Mouse (Mus musculus): ENCODE results near the gene Rbm25.
A peak's percentile ranks its signal among the peaks of the same experiment; 100 is the strongest.

The Rbm25 gene

DNA sequence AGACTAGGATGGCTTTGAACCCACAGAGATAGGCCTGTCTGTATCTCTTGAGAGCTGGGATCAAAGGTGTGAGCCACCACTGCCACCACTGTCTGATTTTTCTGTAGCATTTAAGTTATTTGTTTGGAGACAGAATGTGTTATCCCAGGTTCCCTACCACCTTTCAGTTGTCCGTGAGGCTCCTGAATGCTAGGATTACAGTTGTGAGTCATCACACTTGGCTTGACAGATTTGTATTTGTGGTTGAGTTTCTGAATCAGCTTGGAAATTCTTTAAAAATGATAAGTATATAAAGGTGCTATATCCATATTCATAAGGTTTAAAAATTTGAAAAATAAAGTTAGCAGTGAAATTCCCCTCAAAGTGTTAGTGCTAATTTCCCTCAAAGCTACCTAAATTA, 12.1 kb downstream of the Rbm25 start:
- no peak for DNase-seq (ENCODE audit: low read depth in 1 of 2, low spot score in 2 of 2)

DNA sequence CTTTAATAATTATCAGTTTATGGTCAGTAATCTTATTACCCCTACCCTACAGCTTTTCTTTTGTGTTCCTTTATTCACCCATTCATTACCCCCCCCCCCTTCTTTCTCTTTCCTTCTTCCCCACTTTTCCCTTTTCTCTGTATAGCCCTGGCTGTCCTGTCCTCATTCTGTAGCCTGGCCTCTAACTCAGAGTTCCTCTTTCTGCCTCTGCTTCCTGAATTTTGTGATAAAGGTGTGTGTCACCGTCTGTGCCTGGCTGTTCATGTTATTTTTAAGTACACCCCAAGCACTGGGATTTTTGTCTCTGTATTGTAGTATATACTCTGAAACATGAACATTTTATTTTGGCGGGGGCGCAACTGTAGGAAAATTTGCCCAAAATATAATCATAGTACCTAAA, 19.3 kb downstream of the Rbm25 start:
- DNase-seq (ENCODE audit: low read depth in 1 of 2, low spot score in 2 of 2) = no peak

DNA sequence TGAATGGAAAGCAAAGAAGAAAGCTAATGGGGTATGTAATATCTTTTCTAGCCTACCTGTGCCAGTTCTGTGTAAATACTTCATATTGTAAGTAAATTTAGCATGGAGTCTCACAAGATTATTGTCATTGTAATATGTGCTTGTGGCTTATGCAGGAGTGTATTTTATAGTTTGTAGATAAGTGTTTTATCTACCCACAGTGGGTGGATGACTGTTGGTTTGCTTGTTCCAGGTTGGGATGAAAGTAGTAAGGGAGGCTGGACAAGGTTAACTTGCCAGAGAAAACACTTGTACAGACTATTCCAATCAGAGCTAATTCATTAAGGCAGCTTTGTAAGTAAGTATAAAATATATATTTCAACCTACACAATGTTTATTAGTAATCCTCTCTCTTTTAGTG, 20.4 kb downstream of the Rbm25 start:
- no peak for DNase-seq (ENCODE audit: low read depth in 1 of 2, low spot score in 2 of 2)

DNA sequence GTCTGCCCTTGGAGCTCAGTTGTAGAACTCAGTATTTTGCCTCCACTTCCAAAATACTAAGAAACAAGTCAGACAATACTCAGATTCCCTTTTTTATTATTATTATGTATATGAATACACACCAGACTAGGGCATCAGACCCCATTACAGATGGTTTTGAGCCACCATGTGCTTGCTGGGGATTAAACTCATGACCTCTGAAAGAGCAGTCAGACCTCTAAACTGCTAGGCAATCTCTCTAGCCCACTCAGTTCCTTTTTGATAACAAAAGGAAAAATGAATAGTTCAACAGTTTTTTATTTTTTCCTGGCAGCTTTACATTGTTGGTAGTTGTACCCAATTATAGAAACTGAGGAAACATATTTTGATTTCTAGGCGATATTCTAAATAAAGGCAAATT, 54.4 kb downstream of the Rbm25 start:
- no peak for DNase-seq (ENCODE audit: low read depth in 1 of 2, low spot score in 2 of 2)

DNA sequence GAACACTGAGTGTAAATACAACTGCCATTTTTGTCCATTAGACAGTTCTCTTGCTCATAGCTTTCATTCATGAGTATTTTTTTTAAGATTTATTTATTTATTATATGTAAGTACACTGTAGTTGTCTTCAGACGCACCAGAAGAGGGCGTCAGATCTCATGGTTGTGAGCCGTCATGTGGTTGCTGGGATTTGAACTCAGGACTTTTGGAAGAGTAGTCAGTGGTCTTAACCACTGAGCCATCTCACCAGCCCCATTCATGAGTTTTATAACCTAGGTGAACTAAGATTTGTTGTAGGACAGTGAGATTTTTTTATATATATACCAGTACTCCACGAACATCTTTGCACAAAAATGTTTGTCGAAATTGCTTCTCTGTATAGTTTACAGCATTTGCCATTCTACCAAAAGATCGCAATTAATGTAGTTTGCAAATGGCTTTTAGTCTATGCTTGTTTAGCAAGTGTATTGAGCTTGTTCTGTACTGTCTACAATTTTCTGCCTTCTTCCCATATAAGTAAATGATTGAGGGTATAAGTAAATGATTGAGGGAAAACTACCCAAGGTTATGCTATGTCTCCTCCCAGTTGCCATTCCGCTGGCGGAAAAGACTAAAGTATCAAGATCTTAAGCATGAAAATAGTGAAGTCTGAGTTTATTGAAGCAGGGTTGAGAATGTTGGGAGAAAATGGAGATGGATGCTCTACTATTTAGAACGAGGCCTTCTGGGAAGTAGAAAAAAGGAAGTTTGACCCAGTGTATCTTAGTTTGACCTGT, 55.7 kb downstream of the Rbm25 start:
- DNase-seq (ENCODE audit: low read depth in 1 of 2, low spot score in 2 of 2) = no peak

DNA sequence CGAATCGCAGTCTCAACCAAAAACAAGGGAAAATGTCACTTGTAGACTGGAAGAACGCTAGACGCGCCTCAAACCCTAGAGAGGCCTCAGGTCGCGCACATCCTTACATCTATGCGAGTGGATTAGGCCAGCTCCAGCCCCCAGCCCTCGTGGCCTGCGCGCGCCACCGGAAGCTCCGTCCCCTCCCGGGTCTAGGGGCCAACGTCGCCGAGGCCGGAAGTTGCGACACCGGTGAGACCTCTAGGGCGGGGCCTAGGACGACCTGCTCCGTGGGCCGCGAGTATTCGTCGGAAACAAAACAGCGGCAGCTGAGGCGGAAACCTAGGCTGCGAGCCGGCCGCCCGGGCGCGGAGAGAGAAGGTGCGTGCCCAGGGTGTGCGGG, 56.9 kb downstream of the Rbm25 start, which contains the start of gene Psen1:
Gene Psen1 (plus strand): TSS at position 219 of the 382 bp plus-strand sequence.
- peak; percentile 90 to 92 for DNase-seq (ENCODE audit: low read depth in 1 of 2, low spot score in 2 of 2)

DNA sequence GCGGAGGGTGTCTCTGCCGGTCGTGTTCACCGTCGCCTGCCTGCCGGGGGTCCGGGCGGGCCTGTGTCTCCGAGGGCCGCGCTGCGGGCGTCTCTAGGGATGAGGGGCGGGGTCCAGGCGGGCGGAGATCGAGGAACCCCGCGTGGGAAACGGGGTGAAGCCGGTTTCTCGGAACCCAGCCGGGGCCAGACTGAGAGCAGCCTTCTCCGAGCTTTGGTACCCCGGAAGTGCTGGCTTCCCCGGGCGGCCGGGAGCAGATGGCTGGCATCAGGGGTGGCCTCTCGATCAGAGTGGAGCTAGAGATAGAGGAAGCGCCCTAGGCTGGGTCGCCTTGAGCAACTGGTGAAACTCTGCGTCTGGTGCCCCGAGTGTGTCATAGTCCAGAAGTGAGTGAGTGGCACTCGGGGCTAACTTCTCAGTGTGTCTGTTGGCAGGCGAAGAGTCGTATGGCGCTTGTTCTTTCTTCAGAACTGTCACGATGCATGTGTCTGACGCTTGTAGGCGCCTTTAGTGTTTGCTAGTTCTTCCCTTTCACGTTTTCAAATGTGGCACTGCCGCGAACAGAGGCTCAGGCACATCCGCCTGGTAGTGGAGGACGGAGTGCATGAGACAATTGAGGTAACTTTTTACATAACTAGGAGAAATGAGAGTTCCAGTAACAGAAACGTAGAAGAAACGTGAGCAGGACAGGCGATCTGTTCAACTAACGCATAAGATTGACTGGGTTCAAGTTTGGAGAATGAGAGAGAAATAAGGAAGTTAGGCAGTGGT, 57.5 kb downstream of the Rbm25 start:
- DNase-seq (ENCODE audit: low read depth in 1 of 2, low spot score in 2 of 2) = peak in 1 of 2 experiments; percentile 38

DNA sequence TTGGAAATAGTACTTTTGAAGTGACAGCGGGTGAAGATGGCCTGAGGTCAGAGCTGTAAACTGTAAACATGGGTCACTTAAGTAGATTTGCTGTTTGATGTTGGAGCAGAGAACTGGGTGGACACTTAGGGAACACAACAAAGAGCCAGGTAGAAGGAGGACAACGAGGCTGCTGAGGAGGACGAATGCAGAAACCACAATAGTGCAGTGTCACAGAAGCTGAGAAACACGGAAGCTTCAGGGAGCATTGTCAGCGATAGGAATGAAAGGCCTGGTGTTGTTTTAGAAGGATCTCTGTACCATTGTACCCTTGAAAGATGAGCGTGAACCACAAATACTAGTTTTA, 58.0 kb downstream of the Rbm25 start:
- peak in 1 of 2 experiments; percentile 29 for DNase-seq (ENCODE audit: low read depth in 1 of 2, low spot score in 2 of 2)

DNA sequence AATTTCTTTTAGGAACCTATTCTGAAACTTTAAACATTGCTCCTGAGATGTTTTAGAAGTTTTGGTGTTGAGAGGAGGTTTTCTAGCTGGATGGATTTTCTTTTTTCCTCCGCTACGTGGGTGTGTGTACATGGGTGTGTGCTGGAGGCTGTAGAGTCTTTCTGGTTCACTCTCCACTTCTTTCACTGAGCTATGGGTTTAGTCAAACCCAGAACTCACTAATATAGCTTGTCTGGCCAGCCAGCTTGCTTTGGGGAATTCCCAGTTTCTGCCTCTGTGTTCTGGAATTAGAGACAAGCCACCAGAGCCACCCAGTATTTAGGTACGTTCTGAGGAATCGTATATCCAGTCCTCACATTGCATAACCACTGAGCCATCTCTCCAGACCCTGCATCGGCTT, 63.0 kb downstream of the Rbm25 start:
- DNase-seq (ENCODE audit: low read depth in 1 of 2, low spot score in 2 of 2) = no peak

DNA sequence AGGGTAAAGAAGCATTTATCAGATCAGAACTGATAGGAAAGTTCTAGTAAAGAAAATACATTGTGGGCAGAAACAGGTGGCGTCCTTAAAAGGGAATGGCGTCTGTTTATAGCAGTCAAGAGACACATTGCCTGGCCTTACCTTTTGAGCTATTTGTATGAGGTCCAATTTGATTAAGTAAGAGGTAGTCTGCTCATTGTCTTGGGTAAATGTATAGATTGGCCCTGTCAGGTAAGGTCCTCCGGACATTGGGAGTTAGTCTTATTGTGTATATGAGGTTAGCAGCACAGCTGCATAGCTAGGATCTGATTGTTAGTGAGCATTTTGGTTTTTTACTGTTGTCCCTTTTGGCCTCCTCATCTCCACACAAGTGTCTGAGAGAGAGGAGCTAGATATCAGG, 63.6 kb downstream of the Rbm25 start:
- no peak for DNase-seq (ENCODE audit: low read depth in 1 of 2, low spot score in 2 of 2)

DNA sequence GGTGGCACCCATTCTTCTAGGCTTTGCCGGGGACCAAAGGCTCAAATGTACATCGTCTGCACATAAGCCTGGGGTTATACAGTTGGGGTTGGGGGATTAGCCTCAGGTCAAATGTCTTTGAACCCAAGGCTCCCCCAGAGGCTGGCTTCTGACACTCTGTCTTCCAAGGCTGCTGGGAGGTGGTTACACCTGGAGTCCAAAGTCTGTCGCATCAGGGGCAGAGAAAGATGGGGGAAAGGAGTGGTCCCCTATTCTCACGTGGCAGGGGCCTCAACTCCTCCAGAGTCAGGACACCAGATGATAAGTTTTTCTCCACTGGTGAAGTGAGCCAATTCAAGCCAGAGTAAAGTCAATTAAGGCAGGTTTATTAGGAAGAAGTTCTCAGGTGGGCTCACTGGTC, 67.6 kb downstream of the Rbm25 start:
- DNase-seq (ENCODE audit: low read depth in 1 of 2, low spot score in 2 of 2) = no peak

DNA sequence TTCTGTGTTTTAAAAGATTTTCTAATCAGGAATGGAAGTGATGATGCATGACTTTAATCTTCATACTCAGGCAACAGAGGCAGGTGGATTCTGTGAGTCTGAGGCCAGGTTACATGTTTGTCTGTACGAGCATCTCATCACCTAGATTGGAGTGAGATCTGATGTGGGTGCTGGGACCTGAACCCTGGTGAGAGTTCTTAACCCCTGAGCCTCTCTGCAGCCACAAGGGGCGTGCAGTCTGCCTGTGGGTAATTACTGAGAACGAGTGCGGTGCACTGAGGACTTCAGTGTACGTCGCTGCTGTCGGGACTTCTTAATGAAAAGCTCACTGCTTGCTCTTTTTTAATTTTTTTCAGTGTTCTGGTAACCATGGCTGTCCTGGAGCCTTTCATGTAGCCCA, 70.6 kb downstream of the Rbm25 start:
- DNase-seq (ENCODE audit: low read depth in 1 of 2, low spot score in 2 of 2) = no peak

DNA sequence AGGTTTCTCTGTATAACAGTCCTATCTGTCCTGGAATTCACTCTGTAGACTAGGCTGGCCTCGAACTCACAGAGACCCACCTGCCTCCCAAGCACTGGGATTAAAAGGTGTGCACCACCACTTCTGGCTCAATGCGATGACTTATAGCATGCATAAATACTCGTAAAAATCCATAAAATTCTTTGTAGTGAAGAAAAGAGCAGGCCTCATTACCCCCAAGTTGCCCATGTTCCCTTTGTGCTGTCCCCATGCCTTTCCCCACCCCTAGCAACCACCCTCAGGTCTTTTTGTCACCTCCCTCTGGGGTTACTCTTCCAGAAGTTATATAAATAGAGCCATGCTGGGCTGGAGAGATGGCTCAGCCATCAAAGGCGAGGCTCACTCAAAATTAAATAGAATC, 71.8 kb downstream of the Rbm25 start:
- no peak for DNase-seq (ENCODE audit: low read depth in 1 of 2, low spot score in 2 of 2)

DNA sequence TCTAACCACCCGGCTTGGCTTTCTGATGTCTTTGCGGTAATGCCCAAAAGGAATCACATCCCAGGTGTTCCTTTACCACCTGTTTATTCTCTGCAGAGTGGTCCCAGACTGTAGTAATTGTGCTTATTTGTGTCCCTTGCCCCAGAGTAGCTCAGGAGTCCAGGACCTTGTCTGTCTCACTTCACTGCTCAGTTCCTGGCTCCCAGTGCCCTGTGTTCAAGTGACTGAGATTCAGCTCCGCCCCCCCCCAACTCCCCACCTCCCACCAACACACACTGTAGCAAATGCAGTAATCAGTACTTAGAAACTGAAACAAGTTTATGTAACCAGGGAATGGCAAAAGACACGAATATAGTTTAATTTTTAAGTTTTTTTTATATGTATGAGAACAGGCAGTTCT, 75.9 kb downstream of the Rbm25 start:
- DNase-seq (ENCODE audit: low read depth in 1 of 2, low spot score in 2 of 2) = no peak

DNA sequence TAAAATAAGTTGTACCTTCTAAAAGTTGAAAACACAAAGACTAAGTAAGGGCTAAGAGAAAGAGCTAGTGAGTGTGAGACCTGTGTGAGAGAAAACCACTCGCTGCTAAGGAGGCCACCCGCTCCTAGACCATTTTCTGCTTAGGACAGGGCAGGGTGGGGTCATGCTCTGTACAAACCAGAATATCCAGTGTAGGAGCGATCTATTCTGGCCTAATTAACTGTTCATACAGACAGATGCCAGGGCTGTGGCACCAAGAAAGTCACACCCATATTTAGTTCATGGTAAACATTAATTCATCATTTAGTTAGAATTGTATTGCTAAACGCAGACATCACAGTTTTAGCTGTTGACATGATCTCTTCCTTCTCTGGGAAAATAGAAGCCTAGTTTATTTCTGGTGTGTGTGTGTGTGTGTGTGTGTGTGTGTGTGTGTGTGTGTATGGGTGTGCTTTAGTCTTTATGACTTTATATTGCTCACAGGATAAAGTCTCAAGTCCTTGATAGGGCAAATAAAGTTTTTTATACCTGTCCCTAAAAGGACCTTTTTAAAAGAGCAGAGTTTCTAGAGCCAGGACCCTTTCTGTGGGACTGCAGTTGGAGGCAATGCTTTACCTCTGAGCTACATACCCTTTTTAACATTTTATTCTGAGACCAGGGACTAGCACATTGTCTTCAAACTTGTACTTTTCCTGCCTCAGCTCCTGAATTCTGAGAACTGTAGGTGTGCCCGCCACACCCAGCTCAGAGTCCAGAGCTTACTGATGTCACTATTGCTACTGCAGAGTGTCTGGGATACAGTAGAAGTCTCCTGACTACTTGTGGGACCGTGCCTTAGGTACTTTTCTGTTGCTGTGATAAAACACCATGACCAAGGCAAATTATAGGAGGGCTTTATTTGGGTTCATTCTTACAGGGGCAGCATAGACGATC, 77.4 kb downstream of the Rbm25 start:
- no peak for DNase-seq (ENCODE audit: low read depth in 1 of 2, low spot score in 2 of 2)

DNA sequence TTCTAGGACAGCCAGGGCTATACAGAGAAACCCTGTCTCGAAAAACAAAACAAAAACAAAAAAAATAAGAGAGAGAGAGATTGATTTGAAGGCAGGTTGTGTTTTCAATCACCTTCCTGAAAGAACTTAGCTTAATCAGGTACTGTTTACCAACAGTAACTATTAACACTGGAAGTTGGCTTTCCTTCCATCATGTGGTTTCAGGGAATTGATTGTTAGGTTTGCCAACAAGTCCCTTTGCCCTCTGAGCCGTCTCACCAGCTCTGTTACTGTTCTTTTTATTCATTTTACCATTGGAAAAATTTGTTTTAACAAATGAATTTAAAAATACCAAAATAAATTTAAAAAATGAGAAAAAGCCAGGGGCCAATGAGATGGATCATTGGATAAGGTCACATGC, 78.9 kb downstream of the Rbm25 start:
- DNase-seq (ENCODE audit: low read depth in 1 of 2, low spot score in 2 of 2) = no peak

DNA sequence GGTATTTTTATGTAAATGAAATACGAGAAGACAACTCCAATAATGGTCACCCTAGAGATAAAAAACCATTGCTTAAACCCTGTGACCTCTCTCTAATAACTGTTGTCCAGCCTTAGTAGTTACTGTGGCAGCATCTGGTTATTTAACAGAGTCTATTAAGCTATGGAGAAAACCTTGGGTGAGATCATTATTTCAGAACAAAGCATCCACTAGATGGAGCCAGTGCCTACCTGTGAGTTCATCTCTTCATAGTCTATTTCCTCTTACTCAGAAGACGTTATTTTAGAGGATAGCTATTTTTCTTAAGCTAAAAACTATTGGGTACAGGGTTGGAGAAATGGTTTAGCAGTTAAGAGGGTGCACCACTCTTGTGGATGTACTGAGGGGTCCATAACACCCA, 82.7 kb downstream of the Rbm25 start:
- no peak for DNase-seq (ENCODE audit: low read depth in 1 of 2, low spot score in 2 of 2)

DNA sequence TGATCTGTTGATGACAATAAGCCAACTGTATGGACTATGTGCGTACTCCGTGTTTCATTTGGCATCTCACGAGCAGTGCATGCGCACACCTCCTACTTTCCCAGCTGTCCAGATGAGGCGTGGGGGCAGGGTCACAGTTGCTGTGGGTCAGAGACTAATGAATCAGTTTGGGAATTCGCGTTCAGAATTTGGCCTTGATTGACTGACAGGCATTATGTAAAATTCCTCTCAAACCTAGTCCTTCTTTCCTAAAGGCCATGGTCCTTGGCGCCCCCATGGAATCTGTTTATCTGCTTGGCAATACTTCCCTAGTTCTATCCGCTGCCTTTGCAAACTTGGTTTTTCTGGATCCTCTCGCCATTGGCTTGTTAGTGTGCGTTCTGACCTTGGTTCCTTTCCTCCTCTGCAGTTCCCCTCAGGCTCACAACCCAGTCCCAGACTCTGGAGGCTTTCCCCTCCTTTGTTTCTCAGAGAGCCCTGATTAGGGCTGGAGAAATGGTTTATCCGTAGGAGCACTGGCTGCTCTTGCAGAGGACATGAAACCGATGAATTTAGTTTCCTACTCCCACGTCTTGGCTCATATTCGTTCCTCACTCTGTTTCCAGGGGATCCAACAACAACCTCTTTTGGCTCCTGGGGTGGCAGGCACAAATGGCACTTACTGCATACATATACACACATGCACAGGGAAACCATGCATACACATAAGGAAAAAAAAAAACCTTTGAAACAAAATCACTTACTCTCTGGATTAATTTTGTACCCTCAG, 85.6 kb downstream of the Rbm25 start:
- no peak for DNase-seq (ENCODE audit: low read depth in 1 of 2, low spot score in 2 of 2)

DNA sequence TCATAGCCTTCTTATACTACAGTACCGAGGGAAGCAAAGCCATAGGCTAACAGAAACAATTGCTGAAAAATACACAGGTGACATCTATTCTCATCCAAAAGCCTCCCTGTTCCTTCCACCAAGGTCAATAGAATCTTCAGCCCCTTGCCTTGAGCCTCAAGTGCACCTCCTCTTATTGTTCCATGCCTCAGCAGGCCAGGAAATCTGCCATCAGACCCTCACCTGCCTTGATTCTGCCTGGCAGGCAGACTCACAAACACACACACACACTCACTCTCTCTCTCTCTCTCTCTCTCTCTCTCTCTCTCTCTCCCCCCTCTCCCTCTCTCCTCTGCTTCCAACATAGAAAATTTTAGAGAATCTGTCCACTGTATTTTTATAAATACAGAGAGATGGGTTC, 88.4 kb downstream of the Rbm25 start:
- DNase-seq (ENCODE audit: low read depth in 1 of 2, low spot score in 2 of 2) = no peak

DNA sequence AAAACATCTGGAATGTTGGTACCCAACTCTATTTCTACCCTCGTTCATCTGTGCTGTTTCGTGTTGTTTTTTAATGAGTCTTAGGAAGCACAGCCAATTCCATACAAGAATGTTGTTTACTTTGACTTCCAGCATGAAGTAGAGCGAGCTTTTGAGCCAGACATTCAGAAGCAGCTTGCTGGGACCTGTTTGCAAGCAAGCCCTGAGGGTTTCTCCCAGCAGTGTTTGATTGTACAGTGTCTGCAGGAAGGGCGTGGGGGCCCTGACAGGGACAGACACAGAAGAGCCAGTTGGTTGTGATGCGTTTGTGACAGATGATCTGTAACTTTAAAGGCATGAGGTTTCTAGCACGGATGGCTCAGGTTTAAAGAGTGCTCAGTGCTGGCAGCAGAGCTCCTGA, 90.2 kb downstream of the Rbm25 start:
- DNase-seq (ENCODE audit: low read depth in 1 of 2, low spot score in 2 of 2) = no peak

DNA sequence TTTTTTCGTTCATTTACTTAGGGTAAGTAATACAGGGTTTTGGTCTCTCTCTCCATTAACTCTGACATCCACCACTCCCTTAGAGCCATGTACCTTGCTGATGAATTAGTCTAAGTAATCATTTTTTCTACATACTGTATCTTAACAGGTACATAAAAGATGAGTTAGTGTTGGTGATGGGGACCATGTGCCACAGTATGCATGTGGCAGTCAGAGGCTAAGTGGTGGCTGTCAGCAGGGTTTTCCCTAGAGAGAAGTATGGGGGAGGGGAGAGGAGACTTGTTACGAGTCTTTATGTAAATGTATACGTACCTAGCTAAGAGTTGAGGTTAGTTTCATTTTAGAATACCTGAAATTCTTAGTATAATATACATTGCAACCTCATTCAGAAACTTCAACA, 92.0 kb downstream of the Rbm25 start:
- no peak for DNase-seq (ENCODE audit: low read depth in 1 of 2, low spot score in 2 of 2)

Measured in monocyte, adult 2 months (primary cell).